Mouse (Mus musculus) myocyte (in vitro differentiated cells): ENCODE results near the gene Rhox3h.
"Not testable (repeated sequence)": the region's sequence is repeated elsewhere in the genome, so short reads cannot be mapped to it uniquely, and the experiment has no call there.

ENCODE experiments used
- E2F4 ChIP-seq: IDR thresholded peaks from one replicate; pipeline ENCODE4 v1.6.1; 2011; ENCODE audit warnings: mild to moderate bottlenecking, control low read depth, moderate library complexity; ENCODE audit not compliant: insufficient read depth
- POLR2A ChIP-seq: IDR thresholded peaks from one replicate; pipeline ENCODE4 v1.6.1; 2011; ENCODE audit warnings: low read depth, mild to moderate bottlenecking, control low read depth, moderate library complexity; ENCODE audit not compliant: insufficient read length
- POLR2AphosphoS2 ChIP-seq: IDR thresholded peaks from one replicate; pipeline ENCODE4 v1.6.1; 2011; ENCODE audit warnings: low read depth, control low read depth; ENCODE audit not compliant: insufficient read length

DNA sequence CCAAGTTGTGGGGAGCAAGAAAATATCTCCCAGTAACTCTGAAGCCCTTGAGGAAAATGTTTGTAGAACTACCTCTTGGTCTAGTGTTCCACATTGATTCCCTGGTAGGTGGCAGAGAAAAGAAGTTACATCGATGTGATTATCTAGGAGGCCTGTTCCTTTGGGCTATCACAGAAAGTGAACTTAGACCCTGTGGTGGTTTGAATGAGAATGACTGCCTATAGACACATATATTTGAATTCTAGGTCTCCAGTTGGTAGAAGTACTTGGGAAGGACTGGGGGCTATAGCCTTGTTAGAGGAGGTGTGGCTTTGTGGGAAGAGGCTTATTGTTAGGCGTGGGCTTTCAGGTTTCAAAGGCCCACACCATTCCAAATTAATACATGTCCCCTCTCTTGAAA is 40.1 kb downstream of the Rhox3h start, which contains the start of gene Rhox3g:
- not testable (repeated sequence) for TF ChIP-seq POLR2AphosphoS2, E2F4, POLR2A
